Mouse (Mus musculus) v-Abl transformed pro-B cells (cell line): ENCODE measurements around the gene Slc35d3.

Source experiments
- in situ Hi-C, 2 experiments: fragments of 400-800 bp; cut with MboI; formaldehyde crosslinking; loops; one replicate each; pipeline ENCODE4 v1.15.1; 2025; ENCODE audit not compliant: unreplicated experiment in 2 of 2

Gene Slc35d3

DNA sequence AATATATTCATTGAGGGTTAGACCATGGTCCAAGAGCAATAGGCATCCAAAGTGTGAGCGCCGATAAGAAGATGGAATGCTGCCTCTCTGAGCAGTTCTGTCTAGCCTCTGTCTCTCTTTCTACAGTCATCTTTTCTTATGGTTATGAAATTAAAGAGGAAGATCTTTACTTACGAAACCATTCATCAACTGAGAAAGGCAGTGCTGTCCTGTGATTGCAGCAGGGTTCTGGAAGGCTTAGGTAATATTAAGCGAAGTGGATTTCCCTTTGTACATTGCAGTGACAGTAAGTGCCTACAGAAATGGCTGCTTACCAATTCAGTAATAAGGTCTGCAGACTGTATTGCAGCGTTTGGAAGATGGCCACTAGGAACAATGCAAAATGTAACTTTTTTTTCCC lies 11.4 kb downstream of the Slc35d3 start:
- in situ Hi-C loops: no loop called here

DNA sequence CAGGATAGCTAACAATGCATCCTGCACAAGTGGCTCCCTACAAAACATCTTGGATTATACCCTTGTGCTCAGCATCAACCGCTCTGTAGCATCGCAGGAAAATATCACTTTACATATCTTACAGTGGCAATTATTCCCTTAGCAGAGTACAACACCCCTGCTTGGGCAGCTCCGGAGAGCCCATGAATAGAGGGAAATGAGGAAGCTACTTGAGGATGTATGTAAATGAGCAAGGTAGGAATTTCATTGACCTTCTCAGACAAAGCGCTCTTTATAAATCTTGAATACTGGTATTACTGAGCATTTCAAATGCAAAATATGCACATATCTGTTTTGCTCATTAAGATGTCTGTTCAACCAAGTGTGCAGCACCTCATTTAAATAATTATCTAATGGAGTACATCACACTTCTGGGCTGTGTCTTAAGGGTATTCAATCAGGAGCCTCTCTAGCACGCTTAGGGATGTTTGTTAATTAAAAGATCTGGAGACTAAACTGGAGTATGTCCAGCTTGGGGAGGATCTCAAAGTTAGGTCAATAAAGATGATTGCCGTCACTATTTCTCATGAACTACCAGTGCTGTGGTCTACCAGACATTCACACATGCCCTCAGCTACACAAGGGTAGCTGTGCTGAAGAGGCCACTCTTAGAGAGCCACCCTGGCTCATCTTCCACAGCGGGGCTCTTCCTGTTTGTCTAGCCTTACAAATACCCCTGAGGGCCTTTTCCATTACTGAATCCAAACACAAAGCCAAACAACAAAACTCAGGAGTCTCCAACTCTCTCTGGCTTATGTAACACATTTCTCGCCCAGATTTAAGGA lies 15.2 kb downstream of the Slc35d3 start:
- in situ Hi-C loops: no loop called here

GRCm38 (mm10) chr10:19834222-19834621 lies 17.0 kb downstream of the Slc35d3 start:
- in situ Hi-C loops: no loop called here

GRCm38 (mm10) chr10:19831072-19831849 lies 20.0 kb downstream of the Slc35d3 start:
- in situ Hi-C loops: no loop called here

- in situ Hi-C loops: no loop called here
These were observed 30.3 kb downstream of the Slc35d3 start for GRCm38 (mm10) chr10:19820986-19821385.

GRCm38 (mm10) chr10:19818723-19819355 lies 32.4 kb downstream of the Slc35d3 start:
- in situ Hi-C loops: loop anchor here (10.0 kb wide), 2 partner anchors 66 to 114 kb away; no protein-coding TSS in a partner anchor

GRCm38 (mm10) chr10:19815371-19815770 lies 35.9 kb downstream of the Slc35d3 start:
- in situ Hi-C loops: loop anchor here (10.0 kb wide), 2 partner anchors 69 to 111 kb away; no protein-coding TSS in a partner anchor

GRCm38 (mm10) chr10:19811436-19812172 lies 39.7 kb downstream of the Slc35d3 start:
- in situ Hi-C loops: loop anchor here (10.0 kb wide), 2 partner anchors 73 to 107 kb away; no protein-coding TSS in a partner anchor

DNA sequence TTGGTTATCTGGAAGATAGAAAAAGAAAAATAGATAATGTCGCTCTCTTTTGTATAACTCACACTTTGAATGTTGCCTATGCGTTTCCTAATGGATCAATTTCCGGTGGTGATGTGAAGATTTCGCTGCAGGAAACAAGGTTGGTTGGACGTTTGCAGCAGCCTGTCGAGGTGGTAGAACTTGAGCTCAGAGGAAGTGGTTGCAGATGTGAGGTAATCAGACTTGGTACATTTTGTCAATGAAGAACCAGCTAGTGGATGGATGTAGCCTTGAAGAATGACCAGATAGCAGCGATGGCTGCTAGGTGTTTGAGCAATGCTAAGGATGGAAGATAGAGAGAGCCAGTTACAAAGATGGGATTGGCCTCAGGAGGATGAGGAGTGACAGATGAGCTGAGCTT lies 46.5 kb downstream of the Slc35d3 start:
- in situ Hi-C loops: loop anchor here in 1 of 2 experiments (5.0 kb wide), 1 partner anchor 97 kb away; no protein-coding TSS in a partner anchor

GRCm38 (mm10) chr10:19802958-19803357 lies 48.3 kb downstream of the Slc35d3 start:
- in situ Hi-C loops: no loop called here
